Mouse (Mus musculus): ENCODE results near the gene AU022252. TPM values are rescaled to one million over a fixed set of nuclear protein-coding genes. Genes with fewer than 3 reads are reported as not detected.
A peak's percentile ranks its signal among the peaks of the same experiment; 100 is the strongest.

Gene AU022252
- polyA plus RNA-seq, 1 experiment from 2014 or later, result 31.1 TPM

DNA sequence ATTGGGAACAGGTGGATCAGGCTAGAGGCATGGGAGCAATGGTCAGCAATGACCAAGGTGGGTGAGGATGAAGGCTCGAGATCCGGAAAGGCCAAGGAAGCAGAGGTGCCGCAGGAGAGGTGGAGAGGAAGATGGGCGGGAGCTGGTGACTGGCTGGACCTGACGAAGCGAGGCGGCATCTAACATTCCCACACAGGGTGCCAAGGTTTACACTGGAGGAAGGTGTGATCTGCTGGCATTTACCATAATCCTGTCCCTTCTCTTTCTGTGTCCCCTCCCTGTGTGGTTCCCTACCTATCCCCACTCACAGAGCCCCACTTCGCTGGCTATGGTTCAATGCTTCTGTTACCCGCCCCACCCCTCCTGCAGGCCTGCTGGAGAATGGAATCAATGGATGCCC, 13.4 kb upstream of the AU022252 start:
- no peak overlapping the region for H3K4me3 ChIP-seq (ENCODE audit: low read length)
- H3K4me2 ChIP-seq (replicated peaks; ENCODE audit: low read depth, low read length), result no peak overlapping the region
- H3K27ac ChIP-seq (ENCODE audit: low read length), result no peak overlapping the region
- no peak for ATAC-seq (ENCODE audit: low FRiP score, low TSS enrichment)
- H3K4me1 ChIP-seq (ENCODE audit: insufficient read depth, low read length), result peaks cover 10% of the 10 kb centered on the region; the same call in 1 of the 2 replicates
- H3K9ac ChIP-seq (replicated peaks; ENCODE audit: low read length), result no peak overlapping the region
- WGBS, result 80% methylated on average over 9 of the region's 9 CpGs
- H3K9me3 ChIP-seq (ENCODE audit: low read length), result no peaks in the 10 kb centered on the region
- H3K27me3 ChIP-seq (ENCODE audit: insufficient read depth, low read length), result no peaks in the 10 kb centered on the region
- peaks cover 25% of the 10 kb centered on the region for H3K36me3 ChIP-seq (ENCODE audit: insufficient read depth, low read length)

DNA sequence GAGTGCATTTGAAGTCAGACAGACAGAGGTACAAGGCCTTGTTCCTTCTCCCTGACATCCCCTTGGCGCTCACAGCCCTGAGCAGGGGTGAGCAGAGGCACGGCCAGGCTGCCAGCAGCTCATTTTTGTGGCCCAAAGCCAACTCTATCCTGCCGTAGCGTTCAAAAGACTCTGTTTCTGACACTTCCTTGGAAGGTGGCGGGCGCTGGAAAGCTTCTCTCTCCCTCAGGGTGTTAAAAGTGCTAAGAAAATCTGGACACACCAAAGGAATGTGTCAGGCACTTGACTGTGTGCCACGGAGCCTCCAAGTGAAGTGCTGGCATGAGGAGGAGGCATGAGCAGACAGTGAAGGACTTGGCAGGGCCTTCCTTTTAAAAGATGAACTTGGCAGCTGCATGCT, 13.0 kb upstream of the AU022252 start:
- ATAC-seq (ENCODE audit: low FRiP score, low TSS enrichment), result no peak
- H3K4me2 ChIP-seq (replicated peaks; ENCODE audit: low read depth, low read length), result no peak overlapping the region
- H3K27me3 ChIP-seq (ENCODE audit: insufficient read depth, low read length), result no peaks in the 10 kb centered on the region
- H3K27ac ChIP-seq (ENCODE audit: low read length), result no peak overlapping the region
- peaks cover 10% of the 10 kb centered on the region; the same call in 1 of the 2 replicates for H3K4me1 ChIP-seq (ENCODE audit: insufficient read depth, low read length)
- H3K9ac ChIP-seq (replicated peaks; ENCODE audit: low read length), result no peak overlapping the region
- 69% methylated on average over 7 of the region's 7 CpGs for WGBS
- H3K36me3 ChIP-seq (ENCODE audit: insufficient read depth, low read length), result peaks cover 26% of the 10 kb centered on the region
- H3K9me3 ChIP-seq (ENCODE audit: low read length), result no peaks in the 10 kb centered on the region
- no peak overlapping the region for H3K4me3 ChIP-seq (ENCODE audit: low read length)

DNA sequence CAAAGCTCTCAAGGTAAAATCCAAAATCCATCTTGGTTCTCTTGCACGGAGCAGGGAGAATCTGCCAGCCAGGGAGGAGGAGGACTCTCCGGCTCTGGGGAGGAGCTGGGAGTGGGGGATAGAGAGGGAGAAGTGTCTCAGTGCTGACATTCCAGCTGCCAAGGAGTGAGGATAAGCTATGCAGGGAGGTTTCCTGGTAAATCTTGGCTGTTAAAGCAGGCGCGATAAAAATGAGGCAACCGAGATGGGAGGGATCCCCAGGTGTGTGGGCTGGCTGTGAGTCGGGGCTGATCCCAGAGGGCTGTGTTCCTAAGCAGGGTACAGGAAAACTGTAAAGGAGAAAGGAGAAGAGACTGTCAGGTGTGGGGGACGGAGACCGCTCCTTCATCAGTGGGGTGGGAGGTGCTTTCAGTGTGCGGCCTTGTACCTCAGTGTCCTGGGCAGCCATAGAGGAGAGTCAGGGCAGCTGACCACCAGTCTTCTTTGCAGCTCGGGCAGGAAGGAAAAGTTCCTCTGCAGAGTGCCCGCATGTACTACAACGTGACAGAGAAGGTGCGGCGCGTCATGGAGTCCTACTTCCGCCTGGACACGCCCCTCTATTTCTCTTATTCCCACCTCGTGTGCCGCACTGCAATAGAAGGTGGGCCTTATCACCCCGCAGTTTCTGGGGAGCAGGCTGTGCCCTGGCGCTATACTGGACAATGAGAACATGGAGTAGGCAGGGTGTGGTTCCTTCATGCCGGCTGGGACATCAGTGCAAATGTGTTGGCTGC, 12.1 kb upstream of the AU022252 start:
- no peak for ATAC-seq (ENCODE audit: low FRiP score, low TSS enrichment)

DNA sequence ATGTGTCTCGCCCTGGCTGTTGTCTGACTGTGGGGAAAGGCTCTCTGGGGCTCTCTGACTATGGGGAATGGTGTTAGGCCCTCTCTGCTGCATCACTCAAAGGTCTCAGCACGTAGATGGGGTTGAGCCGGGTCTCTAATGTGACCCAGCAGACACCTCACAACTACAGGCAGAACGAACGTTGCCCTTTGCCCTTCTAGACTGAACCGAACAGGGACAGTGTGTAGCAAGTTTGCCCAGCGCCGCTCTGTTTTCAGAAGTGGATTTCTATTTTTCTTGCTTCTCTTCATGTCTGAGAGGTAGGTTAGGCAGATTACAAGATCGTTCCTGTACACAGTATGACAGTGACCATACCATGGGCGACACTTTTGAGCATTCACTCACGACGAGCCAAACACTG, 10.1 kb upstream of the AU022252 start:
- no peak for ATAC-seq (ENCODE audit: low FRiP score, low TSS enrichment)
- Histone ChIP-seq H3K27ac (ENCODE audit: low read length) (no peak overlapping the region), H3K4me2 (replicated peaks; ENCODE audit: low read depth, low read length) (no peak overlapping the region), H3K36me3 (ENCODE audit: insufficient read depth, low read length) (peaks cover 23% of the 10 kb centered on the region), H3K4me1 (ENCODE audit: insufficient read depth, low read length) (peaks cover 5% of the 10 kb centered on the region; the same call in 1 of the 2 replicates), H3K9me3 (ENCODE audit: low read length) (no peaks in the 10 kb centered on the region), H3K27me3 (ENCODE audit: insufficient read depth, low read length) (no peaks in the 10 kb centered on the region), H3K9ac (replicated peaks; ENCODE audit: low read length) (no peak overlapping the region), H3K4me3 (ENCODE audit: low read length) (no peak overlapping the region)
- 92% methylated on average over 12 of the region's 12 CpGs for WGBS

More for the DNA sequence above, 12.1 kb upstream of the AU022252 start:
- no peaks in the 10 kb centered on the region for H3K9me3 ChIP-seq (ENCODE audit: low read length)
- H3K4me1 ChIP-seq (ENCODE audit: insufficient read depth, low read length), result peaks cover 10% of the 10 kb centered on the region; the same call in 1 of the 2 replicates
- peaks cover 26% of the 10 kb centered on the region for H3K36me3 ChIP-seq (ENCODE audit: insufficient read depth, low read length)
- WGBS, result 80% methylated on average over 22 of the region's 22 CpGs
- H3K4me2 ChIP-seq (replicated peaks; ENCODE audit: low read depth, low read length), result no peak overlapping the region
- no peaks in the 10 kb centered on the region for H3K27me3 ChIP-seq (ENCODE audit: insufficient read depth, low read length)
- H3K9ac ChIP-seq (replicated peaks; ENCODE audit: low read length), result no peak overlapping the region
- H3K4me3 ChIP-seq (ENCODE audit: low read length), result no peak overlapping the region
- H3K27ac ChIP-seq (ENCODE audit: low read length), result no peak overlapping the region

DNA sequence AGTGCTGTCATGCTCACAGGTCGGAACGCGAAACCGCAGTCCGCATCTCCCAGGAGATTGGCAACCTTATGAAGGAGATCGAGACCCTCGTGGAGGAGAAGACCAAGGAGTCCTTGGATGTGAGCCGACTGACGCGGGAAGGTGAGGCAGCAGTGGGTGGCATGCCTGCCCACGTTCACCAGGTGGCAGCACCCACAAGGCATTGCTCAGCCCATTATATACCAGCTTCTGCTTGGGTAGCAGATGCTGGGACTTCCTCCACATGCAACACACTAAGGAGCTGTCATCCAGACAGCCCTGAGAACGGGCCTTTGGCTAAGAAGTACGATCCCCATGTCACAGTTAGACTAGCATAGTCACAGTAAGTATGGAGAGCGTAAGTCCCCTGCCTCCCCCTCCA, 9.2 kb upstream of the AU022252 start:
- 87% methylated on average over 14 of the region's 14 CpGs for WGBS
- peaks cover 21% of the 10 kb centered on the region for H3K36me3 ChIP-seq (ENCODE audit: insufficient read depth, low read length)
- no peak overlapping the region for H3K4me3 ChIP-seq (ENCODE audit: low read length)
- H3K9me3 ChIP-seq (ENCODE audit: low read length), result no peaks in the 10 kb centered on the region
- H3K27ac ChIP-seq (ENCODE audit: low read length), result no peak overlapping the region
- H3K4me1 ChIP-seq (ENCODE audit: insufficient read depth, low read length), result 0 out of 2 replicates have a peak, but pooled peaks cover 4% of the 10 kb centered on the region
- no peak overlapping the region for H3K9ac ChIP-seq (replicated peaks; ENCODE audit: low read length)
- no peak for ATAC-seq (ENCODE audit: low FRiP score, low TSS enrichment)
- H3K4me2 ChIP-seq (replicated peaks; ENCODE audit: low read depth, low read length), result no peak overlapping the region
- no peaks in the 10 kb centered on the region for H3K27me3 ChIP-seq (ENCODE audit: insufficient read depth, low read length)

DNA sequence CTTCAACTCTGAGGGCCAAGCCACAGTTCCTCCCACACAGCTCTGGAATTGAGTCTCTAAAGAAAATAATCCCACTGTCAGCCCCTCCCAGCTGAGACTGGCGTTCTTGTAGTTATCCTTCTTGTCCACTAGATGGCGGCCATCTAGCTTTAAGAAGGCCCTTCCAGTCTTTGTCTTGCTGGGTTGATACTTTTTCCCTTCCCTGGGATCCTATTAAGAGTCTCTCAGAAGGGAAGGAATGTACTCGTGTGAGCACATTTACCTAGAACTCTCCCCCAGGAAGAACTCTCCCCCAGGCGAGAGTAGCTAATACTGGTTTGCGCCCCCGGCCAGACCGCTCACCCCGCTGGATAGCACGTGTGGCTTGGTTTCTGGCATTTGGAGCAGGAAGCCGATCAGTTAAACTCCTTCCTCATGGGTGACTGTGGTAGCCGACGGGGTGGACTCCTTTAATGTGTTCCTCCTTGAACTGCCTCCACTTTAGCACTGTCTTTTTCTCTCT, 6.7 kb upstream of the AU022252 start:
- Histone ChIP-seq H3K27me3 (ENCODE audit: insufficient read depth, low read length) (no peaks in the 10 kb centered on the region), H3K4me3 (ENCODE audit: low read length) (no peak overlapping the region), H3K9me3 (ENCODE audit: low read length) (no peaks in the 10 kb centered on the region), H3K9ac (replicated peaks; ENCODE audit: low read length) (peak overlapping the region; percentile 57; the same call in 1 of the 2 replicates), H3K27ac (ENCODE audit: low read length) (peak overlapping the region; percentile 70), H3K36me3 (ENCODE audit: insufficient read depth, low read length) (peaks cover 19% of the 10 kb centered on the region), H3K4me1 (ENCODE audit: insufficient read depth, low read length) (peaks cover 5% of the 10 kb centered on the region; the same call in 1 of the 2 replicates), H3K4me2 (replicated peaks; ENCODE audit: low read depth, low read length) (peak overlapping the region; percentile 37; the same call in 1 of the 2 replicates)
- peak; percentile 64; the same call in 1 of the 2 replicates for ATAC-seq (ENCODE audit: low FRiP score, low TSS enrichment)
- WGBS, result 37% methylated on average over 12 of the region's 12 CpGs

DNA sequence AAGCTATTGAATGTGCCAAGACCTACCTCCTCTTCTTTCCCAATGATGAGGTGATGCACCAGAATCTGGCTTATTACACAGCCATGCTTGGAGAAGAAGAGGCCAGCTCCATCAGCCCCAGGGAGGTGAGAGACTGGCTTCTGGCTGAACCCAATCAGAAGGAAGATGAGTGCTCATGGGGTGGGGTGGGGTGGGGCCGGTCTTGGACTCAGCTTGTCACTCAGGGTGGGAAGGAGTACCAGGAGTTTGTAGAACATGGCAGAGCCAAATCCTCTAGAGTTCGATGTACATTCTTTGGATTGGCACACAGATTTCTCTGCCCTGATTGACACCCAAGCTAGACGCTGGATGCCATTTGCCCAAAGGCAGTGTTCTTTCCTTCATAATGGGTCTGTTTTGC, 6.1 kb upstream of the AU022252 start:
- Histone ChIP-seq H3K36me3 (ENCODE audit: insufficient read depth, low read length) (peaks cover 19% of the 10 kb centered on the region), H3K27me3 (ENCODE audit: insufficient read depth, low read length) (no peaks in the 10 kb centered on the region), H3K9me3 (ENCODE audit: low read length) (no peaks in the 10 kb centered on the region), H3K4me1 (ENCODE audit: insufficient read depth, low read length) (peaks cover 11% of the 10 kb centered on the region; the same call in 1 of the 2 replicates), H3K4me2 (replicated peaks; ENCODE audit: low read depth, low read length) (no peak overlapping the region), H3K4me3 (ENCODE audit: low read length) (no peak overlapping the region), H3K27ac (ENCODE audit: low read length) (no peak overlapping the region), H3K9ac (replicated peaks; ENCODE audit: low read length) (no peak overlapping the region)
- ATAC-seq (ENCODE audit: low FRiP score, low TSS enrichment), result no peak
- WGBS, result 67% methylated on average over 3 of the region's 3 CpGs

DNA sequence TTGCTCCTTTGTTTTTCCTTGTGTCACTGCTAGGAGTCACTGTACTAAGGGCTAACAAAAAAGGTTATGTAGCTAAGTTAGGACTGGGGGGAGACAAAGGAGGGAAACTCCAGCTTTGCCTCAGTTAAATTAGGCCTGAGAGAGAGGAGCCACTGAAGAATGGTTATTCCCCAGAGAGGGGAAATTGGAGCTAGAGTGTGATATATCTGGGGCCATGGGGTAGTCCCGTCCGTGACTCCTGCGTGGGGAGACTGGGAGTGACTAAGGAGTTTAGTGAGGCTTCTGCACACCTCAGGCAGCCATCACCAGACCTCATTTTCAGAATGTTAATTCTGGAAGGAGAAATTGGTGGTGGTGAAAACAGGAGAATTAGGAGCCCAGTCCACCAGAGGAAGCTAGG, 1.8 kb upstream of the AU022252 start:
- Histone ChIP-seq H3K9ac (replicated peaks; ENCODE audit: low read length) (peak overlapping the region; percentile 30), H3K4me1 (ENCODE audit: insufficient read depth, low read length) (peaks cover 18% of the 10 kb centered on the region), H3K27me3 (ENCODE audit: insufficient read depth, low read length) (no peaks in the 10 kb centered on the region), H3K4me2 (replicated peaks; ENCODE audit: low read depth, low read length) (peak overlapping the region; percentile 93), H3K9me3 (ENCODE audit: low read length) (no peaks in the 10 kb centered on the region), H3K36me3 (ENCODE audit: insufficient read depth, low read length) (peaks cover 9% of the 10 kb centered on the region; the same call in 1 of the 2 replicates), H3K27ac (ENCODE audit: low read length) (no peak overlapping the region), H3K4me3 (ENCODE audit: low read length) (peak overlapping the region; percentile 95)
- ATAC-seq (ENCODE audit: low FRiP score, low TSS enrichment), result no peak
- WGBS, result 67% methylated on average over 3 of the region's 3 CpGs

DNA sequence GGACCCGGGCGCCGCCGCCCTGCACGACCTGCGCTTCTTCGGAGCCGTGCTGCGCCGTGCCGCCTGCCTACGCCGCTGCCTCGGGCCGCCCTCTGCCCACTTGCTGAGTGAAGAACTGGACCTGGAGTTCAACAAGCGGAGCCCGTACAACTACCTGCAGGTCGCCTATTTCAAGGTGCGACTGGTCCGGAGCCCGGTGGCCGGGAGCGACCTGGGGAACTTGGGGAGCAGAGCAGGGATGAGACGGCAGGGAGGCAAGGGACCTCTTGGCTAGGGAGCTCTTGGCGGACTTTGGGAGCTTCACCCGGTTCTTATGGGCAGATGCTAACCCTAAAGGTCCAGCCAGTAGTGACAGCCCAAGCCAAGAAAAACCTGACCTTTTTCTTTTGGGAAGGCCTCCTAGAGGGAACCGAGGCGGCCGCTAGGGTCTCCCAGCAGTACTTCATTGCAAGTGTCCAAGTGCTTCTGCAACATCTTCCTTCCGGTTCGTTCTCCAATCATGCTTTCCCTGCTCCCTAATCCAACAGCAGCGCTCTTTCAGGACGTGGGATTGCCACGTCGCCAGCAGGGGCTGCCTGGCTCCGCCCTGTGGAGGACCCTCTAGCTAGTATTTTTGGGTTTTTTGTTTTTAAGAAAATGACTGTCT, 867 bp upstream of the AU022252 start:
- H3K27ac ChIP-seq (ENCODE audit: low read length), result peak overlapping the region; percentile 65
- H3K27me3 ChIP-seq (ENCODE audit: insufficient read depth, low read length), result no peaks in the 10 kb centered on the region
- peaks cover 12% of the 10 kb centered on the region for H3K36me3 ChIP-seq (ENCODE audit: insufficient read depth, low read length)
- no peaks in the 10 kb centered on the region for H3K9me3 ChIP-seq (ENCODE audit: low read length)
- peaks cover 17% of the 10 kb centered on the region for H3K4me1 ChIP-seq (ENCODE audit: insufficient read depth, low read length)
- peak overlapping the region; percentile 80 for H3K9ac ChIP-seq (replicated peaks; ENCODE audit: low read length)
- ATAC-seq (ENCODE audit: low FRiP score, low TSS enrichment), result peak; percentile 59
- peak overlapping the region; percentile 95 for H3K4me3 ChIP-seq (ENCODE audit: low read length)
- H3K4me2 ChIP-seq (replicated peaks; ENCODE audit: low read depth, low read length), result peak overlapping the region; percentile 93
- under 1% methylated on average over 36 of the region's 36 CpGs for WGBS

Data from kidney, embryonic 16.5 days (tissue).